Mouse (Mus musculus) limb, embryonic 10.5 days (tissue): ENCODE data around the gene Ppan. TPM values are rescaled to one million over a fixed set of nuclear protein-coding genes. Genes with fewer than 3 reads are reported as not detected.

Experiments used
- DNase-seq: peaks from one replicate; pipeline ENCODE4 v3.0.0-alpha.2; 2017; ENCODE audit warnings: low spot score
- H3K27ac ChIP-seq: fragments of 300-500 bp; sonication (generic); 2 replicates; pipeline ENCODE4 v1.5.1; 2016; ENCODE audit warnings: mild to moderate bottlenecking
- H3K27me3 ChIP-seq: fragments of 300-500 bp; sonication (generic); 2 replicates; pipeline ENCODE4 v1.6.1; 2016; ENCODE audit warnings: low read depth, mild to moderate bottlenecking; ENCODE audit not compliant: poor library complexity, severe bottlenecking
- H3K36me3 ChIP-seq: fragments of 300-500 bp; sonication (generic); 2 replicates; pipeline ENCODE4 v1.6.1; 2016; ENCODE audit warnings: mild to moderate bottlenecking, moderate library complexity
- H3K4me1 ChIP-seq: fragments of 300-500 bp; sonication (generic); 2 replicates; pipeline ENCODE4 v1.6.1; 2016
- H3K4me3 ChIP-seq: fragments of 300-500 bp; sonication (generic); 2 replicates; pipeline ENCODE4 v1.5.1; 2016; ENCODE audit warnings: mild to moderate bottlenecking, moderate library complexity
- H3K9me3 ChIP-seq: fragments of 300-500 bp; sonication (generic); replicated peaks from 2 replicates; pipeline ENCODE4 v1.6.1; 2016; ENCODE audit warnings: mild to moderate bottlenecking
- WGBS: fragments of 180-500 bp; shearing (Covaris S2); methylation state at CpG from one replicate; pipeline ENCODE4 v1.1.7; 2016; 5-methylcytosine and 5-hydroxymethylcytosine counted together
- polyA plus RNA-seq: library from polyadenylated mRNA; unstranded; fragments of >200 nt; fragmentation: Nextera tagmentation; extraction: Ambion mirVana; gene quantifications from 2 replicates; pipeline ENCODE4 v1.2.1, GENCODE M21; 2016

The Ppan gene
- polyA plus RNA-seq, 1 experiment from 2014 or later: 103 TPM

DNA sequence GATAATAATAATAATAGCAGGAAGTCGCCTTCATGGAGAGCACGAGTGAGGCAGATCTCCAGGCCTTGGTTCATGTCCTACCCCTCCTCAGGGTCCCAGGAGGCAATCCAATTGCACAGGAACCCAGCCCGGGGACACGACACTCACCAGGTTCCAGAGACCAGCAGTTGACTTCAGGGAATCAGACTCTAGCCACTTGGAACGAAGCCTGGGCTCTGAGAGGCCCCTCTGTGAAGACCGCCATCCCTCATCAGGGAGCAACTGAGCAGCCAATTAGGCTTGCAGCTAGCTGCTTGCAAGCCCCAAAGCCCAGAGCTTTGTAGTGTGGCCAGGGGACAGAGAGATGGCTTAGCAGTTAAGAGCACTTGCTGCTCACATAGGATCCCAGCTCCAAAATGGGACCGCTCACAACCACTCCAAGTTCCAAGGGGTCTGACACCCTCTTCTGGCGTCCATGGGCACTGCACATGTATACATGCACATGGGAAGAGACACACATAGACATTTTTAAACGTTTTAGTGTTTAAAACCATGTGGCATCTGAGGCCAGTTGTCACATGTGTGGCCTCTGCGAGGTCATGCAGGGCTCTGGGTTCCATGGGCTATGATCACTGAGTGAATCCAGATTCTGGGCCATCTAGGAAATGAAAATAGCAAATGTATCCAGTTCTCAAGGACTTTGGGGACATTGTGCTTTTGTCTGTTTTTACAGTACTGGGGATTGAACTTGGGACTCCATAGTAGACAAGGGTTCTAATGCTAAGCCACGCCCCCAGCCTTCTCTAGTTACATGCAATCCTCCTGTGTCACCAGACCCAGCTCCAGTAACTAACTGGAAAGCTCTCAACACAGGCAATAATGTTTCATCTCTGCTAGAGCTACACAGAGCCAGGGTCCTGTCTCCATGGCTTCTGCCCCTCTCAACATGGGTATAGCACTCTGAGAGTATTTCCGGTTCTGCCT lies 17.5 kb upstream of the Ppan start:
- Histone ChIP-seq H3K4me3 (no peak overlapping the region), H3K27me3 (peaks cover 60% of the 10 kb centered on the region), H3K9me3 (no peaks in the 10 kb centered on the region), H3K27ac (no peak overlapping the region), H3K4me1 (peaks cover 12% of the 10 kb centered on the region), H3K36me3 (no peaks in the 10 kb centered on the region)
- 77% methylated on average over 12 of the region's 12 CpGs for WGBS
- DNase-seq: no peak

DNA sequence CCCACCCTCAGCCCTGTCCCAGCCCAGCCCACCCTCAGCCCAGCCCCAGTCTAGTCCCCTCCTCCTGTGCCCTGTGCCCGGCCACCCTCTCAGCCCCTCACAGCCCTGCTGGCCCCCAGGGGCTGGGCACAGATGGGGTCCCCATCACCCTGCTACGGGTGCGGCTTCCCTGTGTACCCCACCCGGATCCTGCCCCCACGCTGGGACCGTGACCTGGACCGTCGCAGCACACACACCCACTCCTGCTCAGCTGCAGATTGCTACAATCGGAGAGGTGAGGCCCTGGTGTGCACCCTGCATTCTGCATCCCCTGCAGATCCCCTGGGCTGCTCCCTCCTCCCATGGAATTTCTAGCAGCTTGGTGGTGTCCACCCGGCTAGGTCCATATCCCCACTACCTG lies 15.0 kb upstream of the Ppan start:
- DNase-seq: no peak
- no peak overlapping the region for H3K27ac ChIP-seq
- WGBS: 87% methylated on average over 10 of the region's 10 CpGs
- H3K4me1 ChIP-seq: peaks cover 20% of the 10 kb centered on the region
- no peak overlapping the region for H3K4me3 ChIP-seq
- H3K27me3 ChIP-seq: peaks cover 39% of the 10 kb centered on the region
- no peaks in the 10 kb centered on the region for H3K9me3 ChIP-seq
- no peaks in the 10 kb centered on the region for H3K36me3 ChIP-seq

DNA sequence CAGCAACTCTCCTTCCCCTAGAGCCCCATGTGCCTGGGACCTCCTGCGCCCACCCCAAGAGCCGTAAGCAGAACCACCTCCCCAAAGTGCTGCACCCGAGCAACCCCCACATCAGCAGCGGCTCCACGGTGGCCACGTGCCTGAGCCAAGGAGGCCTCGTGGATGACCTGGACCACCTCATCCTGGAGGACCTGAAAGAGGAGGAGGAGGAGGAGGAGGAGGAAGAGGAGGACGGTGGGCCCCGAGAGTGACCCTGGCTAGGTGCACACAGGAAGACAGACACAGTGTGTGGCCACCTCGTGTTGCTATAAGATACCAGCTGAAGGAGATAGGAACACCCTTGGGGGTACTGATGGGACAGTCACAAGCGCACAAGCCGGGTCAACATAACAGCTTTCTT lies 14.5 kb upstream of the Ppan start:
- no peaks in the 10 kb centered on the region for H3K36me3 ChIP-seq
- H3K27me3 ChIP-seq: peaks cover 33% of the 10 kb centered on the region
- no peak for DNase-seq
- H3K9me3 ChIP-seq: 0 out of 2 replicates have a peak, but pooled peaks cover under 1% of the 10 kb centered on the region
- H3K4me1 ChIP-seq: peaks cover 22% of the 10 kb centered on the region
- no peak overlapping the region for H3K27ac ChIP-seq
- H3K4me3 ChIP-seq: no peak overlapping the region
- WGBS: 91% methylated on average over 12 of the region's 12 CpGs

DNA sequence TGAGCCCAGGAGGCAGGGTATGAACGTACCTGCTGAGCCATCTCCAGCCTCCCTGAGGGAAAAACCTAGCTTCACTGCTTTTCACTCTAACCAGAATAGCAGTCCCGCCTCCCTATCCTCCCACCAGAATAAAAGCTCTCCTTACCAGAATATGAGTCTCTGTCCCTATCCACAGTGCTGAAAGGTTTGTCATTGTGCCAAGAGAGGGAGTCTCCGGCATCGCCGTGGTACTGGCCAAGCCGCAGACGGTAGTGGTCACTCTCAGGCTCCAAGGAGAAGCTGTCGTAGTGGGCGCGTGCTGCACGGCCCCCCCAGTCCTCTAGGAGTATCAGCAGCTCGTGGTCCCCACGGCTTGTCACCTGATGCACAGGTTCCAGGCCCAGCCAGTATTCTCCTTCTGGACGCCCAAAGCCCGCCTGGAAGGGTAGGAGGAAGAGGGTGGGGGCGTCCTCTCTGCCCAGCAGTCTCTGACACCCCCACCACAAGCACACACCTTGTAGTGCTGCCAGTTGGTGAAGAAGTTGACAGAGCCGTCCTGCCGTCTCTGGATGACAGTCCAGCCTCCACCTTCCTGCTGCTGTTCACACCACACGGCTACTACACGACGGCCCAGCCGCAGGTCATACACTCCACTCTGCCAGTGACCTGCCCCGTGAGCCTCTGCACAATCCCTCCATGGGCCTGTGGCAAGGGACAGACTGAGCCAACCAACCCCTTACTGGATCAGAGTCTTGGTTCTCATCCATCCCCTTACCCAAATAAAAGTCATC lies 12.8 kb upstream of the Ppan start:
- peaks cover 16% of the 10 kb centered on the region for H3K27me3 ChIP-seq
- no peak overlapping the region for H3K27ac ChIP-seq
- H3K4me3 ChIP-seq: no peak overlapping the region
- H3K36me3 ChIP-seq: no peaks in the 10 kb centered on the region
- DNase-seq: no peak
- H3K4me1 ChIP-seq: peaks cover 18% of the 10 kb centered on the region
- 65% methylated on average over 23 of the region's 23 CpGs for WGBS
- H3K9me3 ChIP-seq: 0 out of 2 replicates have a peak, but pooled peaks cover 1% of the 10 kb centered on the region

DNA sequence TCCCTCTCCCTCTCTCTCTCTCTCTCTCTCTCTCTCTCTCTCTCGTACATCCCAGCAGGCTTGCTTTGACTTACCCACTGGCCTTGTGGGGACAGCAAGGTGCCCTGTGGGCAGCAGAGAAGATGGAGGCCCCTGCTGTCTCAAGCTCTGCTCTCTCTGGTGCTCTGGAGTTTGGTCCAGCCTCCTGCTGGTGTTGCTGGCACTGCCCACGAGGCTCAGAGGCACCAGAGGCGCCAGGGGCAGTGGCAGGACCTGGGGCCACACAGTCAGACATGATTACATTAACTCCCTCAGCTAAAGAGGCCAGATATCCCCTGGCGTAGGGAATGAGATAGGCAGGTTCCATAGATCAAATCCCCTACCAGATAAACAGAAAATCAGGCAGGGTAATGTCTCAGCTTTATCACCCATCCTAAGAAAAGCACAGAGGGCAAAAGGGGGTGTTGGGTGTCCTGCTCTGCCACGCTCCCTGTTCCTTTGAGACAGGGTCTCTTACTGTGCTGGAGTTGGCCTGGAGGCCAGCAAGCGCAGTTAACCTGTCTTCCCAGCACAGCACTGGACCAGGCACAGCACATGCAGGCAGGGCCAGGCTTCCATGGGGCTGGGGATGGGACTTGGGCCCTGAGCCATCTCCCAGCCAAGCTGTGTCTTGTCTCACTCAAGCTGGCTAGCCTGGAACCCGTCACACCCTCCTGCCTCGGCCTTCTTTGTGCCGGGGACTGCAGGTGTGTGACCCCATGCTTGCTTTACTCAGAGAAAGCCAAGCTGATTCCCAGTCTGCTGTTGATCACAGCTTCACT lies 11.5 kb upstream of the Ppan start:
- peaks cover 3% of the 10 kb centered on the region; the same call in 1 of the 2 replicates for H3K27me3 ChIP-seq
- no peaks in the 10 kb centered on the region for H3K36me3 ChIP-seq
- no peak overlapping the region for H3K27ac ChIP-seq
- 75% methylated on average over 8 of the region's 9 CpGs for WGBS
- DNase-seq: no peak
- H3K9me3 ChIP-seq: 0 out of 2 replicates have a peak, but pooled peaks cover 1% of the 10 kb centered on the region
- no peak overlapping the region for H3K4me3 ChIP-seq
- peaks cover 18% of the 10 kb centered on the region for H3K4me1 ChIP-seq

DNA sequence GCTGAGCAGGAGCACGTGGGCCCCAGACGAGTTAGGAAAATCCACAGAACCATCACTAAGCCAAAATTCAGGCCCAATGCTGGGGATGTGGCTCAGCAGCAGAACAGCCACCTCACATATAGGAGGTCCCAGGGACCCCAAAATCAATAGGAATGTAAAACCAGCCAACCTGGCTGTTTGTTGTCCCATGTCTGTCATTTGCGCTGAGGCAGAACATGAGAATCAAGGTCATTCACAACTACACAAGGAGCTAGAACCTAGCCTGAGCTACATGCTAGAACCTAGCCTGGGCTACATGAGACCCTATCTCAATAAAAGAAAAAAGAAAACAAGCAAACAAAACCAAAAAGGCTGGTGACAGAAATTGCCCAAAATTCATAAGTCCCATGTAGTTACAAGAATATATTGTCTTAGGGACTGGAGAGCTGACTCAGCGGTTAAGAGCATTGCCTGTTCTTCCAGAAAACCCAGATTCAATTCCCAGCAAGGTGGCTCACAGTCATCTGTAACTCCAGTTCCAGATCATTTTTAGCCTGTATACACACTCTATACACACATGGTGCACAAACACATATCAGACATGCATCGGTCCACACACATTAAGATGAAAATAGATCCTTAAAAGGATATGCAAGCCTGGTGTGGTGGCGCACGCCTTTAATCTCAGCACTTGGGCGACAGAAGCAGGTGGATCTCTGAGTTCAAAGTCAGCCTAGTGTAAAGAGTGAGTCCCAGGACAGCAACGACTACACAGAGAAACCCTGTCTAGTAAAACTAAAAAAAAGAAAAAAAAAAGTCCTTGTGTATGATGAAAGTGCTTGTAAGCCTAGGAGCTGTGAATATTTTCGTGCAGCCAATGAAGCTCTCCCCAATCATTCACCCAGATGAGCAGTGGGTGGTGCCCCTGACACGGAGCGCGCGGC lies 10.6 kb upstream of the Ppan start:
- Histone ChIP-seq H3K4me3 (peak overlapping the region; percentile 57), H3K36me3 (no peaks in the 10 kb centered on the region), H3K27ac (peak overlapping the region; percentile 90), H3K4me1 (peaks cover 18% of the 10 kb centered on the region), H3K9me3 (0 out of 2 replicates have a peak, but pooled peaks cover 1% of the 10 kb centered on the region), H3K27me3 (no peaks in the 10 kb centered on the region)
- WGBS: 37% methylated on average over 14 of the region's 14 CpGs
- DNase-seq: no peak

DNA sequence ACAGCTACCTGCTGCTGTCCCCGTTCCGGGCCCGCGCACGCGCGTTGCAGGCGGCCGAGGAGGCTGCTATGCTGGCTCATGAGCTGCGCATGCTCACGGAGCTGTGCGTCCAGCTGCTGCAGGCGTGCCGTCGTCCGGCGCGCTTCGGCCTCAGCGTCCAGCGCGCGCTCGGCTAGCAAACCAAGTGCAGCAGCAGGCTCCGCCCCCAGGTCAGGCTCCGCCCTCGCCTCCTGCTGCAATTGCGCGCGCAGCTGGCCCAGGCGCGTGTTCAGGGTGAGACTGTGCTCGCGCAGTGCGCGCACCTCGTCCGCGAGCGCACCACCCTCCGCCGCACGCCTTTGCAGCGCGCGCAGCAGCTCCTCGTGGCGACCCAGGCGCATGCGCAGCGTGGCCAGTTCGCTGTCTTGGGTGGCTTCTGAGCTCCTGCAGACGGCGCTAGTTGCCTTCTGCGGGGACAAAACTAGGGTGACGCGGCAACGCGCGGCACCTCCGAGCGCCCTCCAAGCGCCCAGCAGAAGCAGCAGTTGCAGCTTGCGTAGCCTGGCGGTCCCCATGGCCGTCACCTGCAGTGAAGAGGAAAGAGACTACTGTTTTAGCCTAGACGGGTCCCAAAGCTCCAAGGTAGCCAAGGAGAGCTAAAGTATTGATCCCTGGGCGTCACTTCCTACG lies 9.8 kb upstream of the Ppan start:
- H3K4me3 ChIP-seq: peak overlapping the region; percentile 57
- no peaks in the 10 kb centered on the region for H3K36me3 ChIP-seq
- H3K9me3 ChIP-seq: 0 out of 2 replicates have a peak, but pooled peaks cover 1% of the 10 kb centered on the region
- H3K27ac ChIP-seq: peak overlapping the region; percentile 90
- peaks cover 18% of the 10 kb centered on the region for H3K4me1 ChIP-seq
- under 1% methylated on average over 69 of the region's 69 CpGs for WGBS
- no peaks in the 10 kb centered on the region for H3K27me3 ChIP-seq
- DNase-seq: peak; percentile 100

DNA sequence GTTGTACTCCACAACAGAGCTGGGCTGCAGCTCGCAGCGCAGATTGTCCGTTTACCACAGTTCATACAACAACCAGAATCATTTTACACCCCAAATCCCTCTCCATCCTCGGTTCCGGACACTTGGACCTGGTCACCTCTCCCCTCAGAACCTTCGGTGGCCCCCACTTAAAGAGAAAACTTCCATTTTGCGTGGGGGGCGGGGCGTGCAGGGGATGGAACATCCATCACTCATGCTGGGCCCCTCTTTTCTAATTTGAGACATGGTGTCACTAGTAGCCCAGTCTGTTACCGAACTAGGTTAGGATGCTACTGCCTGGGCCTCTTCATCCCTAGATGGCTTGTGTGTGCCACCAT lies 9.3 kb upstream of the Ppan start:
- 0 out of 2 replicates have a peak, but pooled peaks cover 1% of the 10 kb centered on the region for H3K9me3 ChIP-seq
- WGBS: 23% methylated on average over 10 of the region's 10 CpGs

DNA sequence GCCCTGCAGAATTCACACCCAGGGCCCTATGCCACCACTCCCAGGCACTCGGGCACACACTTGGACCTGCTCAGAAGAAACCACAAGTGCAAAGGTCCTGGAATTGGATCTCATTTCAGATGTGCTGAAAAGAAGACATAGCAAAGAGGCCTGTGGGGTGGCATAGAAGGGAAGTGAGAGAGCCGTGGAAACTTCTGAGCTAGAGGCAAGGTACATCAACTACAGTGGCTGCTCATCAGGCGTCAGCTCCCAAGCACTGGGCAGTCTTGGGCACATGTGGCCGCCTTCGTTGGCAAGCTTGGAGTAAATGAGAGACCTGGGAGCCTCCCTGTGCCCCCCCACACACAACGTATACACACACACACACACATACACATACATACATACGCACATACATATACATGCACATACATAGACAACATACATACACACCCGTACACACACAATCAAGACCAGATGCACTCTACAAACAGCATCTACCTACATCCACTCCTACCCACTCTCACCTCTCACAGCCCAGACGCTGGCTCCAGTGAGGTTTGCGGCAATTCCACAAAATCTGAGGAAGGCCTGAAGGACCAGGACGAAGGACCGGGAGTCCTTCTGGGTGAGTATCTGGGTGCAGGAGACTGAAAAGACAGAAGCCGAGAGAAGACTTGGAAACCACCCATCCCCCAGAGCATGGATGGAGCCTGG lies 8.7 kb upstream of the Ppan start, which contains the start of gene Angptl6:
Gene Angptl6 (minus strand): TSS at position 631 of the 696 bp plus-strand sequence.
- H3K4me1 ChIP-seq: peaks cover 18% of the 10 kb centered on the region
- 92% methylated on average over 13 of the region's 13 CpGs for WGBS
- no peak for DNase-seq
- 0 out of 2 replicates have a peak, but pooled peaks cover 1% of the 10 kb centered on the region for H3K9me3 ChIP-seq
- peak within 1 kb of the TSS; percentile 57 for H3K4me3 ChIP-seq
- no peaks in the 10 kb centered on the region for H3K36me3 ChIP-seq
- H3K27ac ChIP-seq: peak within 1 kb of the TSS; percentile 90
- no peaks in the 10 kb centered on the region for H3K27me3 ChIP-seq

More for the DNA sequence above, 9.3 kb upstream of the Ppan start:
- Histone ChIP-seq H3K27ac (peak overlapping the region; percentile 90), H3K4me3 (peak overlapping the region; percentile 57), H3K36me3 (no peaks in the 10 kb centered on the region), H3K27me3 (no peaks in the 10 kb centered on the region), H3K4me1 (peaks cover 18% of the 10 kb centered on the region)
- no peak for DNase-seq

DNA sequence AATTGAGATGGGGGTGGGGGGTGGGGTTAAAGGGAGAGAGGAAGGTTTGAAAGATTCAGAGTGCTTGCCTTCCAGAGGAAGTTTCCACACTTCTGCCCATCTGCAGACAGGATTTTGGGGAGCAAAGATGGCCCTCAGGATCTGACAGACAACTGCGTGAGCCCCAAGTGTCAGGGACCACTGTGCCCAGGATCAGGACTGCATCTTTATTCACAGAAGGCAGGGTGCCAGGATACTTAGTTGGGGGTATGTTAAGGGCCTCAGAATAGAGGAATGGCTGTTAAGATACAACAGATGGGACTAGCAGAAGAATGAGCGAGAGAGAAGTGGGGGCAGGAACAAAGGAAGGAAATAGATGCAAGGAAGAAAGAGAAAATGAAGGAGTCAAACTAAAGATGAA lies 1.4 kb upstream of the Ppan start:
- Histone ChIP-seq H3K36me3 (peaks cover 25% of the 10 kb centered on the region), H3K27me3 (no peaks in the 10 kb centered on the region), H3K4me1 (peaks cover 16% of the 10 kb centered on the region), H3K9me3 (no peaks in the 10 kb centered on the region), H3K4me3 (no peak overlapping the region), H3K27ac (no peak overlapping the region)
- WGBS: 97% methylated on average over 2 of the region's 2 CpGs
- no peak for DNase-seq

DNA sequence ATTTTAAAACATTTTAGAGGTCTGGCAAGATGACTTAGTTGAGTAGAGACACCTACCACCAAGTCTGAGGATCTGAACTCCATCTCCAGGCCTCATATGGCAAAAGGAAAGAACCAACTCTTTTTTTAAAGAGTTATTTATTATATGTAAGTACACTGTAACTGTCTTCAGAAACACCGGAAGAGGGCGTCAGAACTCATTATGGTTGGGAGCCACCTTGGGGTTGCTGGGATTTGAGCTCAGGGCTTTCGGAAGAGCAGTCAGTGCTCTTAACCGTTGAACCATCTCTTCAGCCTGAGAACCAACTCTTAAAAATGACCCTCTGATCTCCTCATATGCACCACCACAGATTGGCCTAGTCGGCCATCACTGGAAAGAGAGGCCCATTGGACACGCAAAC lies 784 bp upstream of the Ppan start:
- Histone ChIP-seq H3K27ac (no peak overlapping the region), H3K9me3 (no peaks in the 10 kb centered on the region), H3K36me3 (peaks cover 31% of the 10 kb centered on the region), H3K4me1 (peaks cover 18% of the 10 kb centered on the region), H3K27me3 (no peaks in the 10 kb centered on the region), H3K4me3 (no peak overlapping the region)
- DNase-seq: no peak
- 88% methylated on average over 6 of the region's 6 CpGs for WGBS
